Mouse (Mus musculus) right cerebral cortex, postnatal 4 days (tissue): ENCODE results near the gene Dennd5b.
A peak's percentile ranks its signal among the peaks of the same experiment; 100 is the strongest.
"Not testable (repeated sequence)": the region's sequence is repeated elsewhere in the genome, so short reads cannot be mapped to it uniquely, and the experiment has no call there.

Experiments
- DNase-seq: peaks from one replicate; pipeline ENCODE4 v3.0.0-alpha.2; 2022

Dennd5b gene

GRCm38 (mm10) chr6:149005009-149005408, 96.5 kb downstream of the Dennd5b start:
- no peak for DNase-seq

- DNase-seq: no peak
These were observed 107.0 kb downstream of the Dennd5b start for GRCm38 (mm10) chr6:148994327-148994999.

GRCm38 (mm10) chr6:148993117-148994077, 108.1 kb downstream of the Dennd5b start:
- no peak for DNase-seq

- DNase-seq: no peak
These were observed 108.9 kb downstream of the Dennd5b start for GRCm38 (mm10) chr6:148992373-148993116.

DNA sequence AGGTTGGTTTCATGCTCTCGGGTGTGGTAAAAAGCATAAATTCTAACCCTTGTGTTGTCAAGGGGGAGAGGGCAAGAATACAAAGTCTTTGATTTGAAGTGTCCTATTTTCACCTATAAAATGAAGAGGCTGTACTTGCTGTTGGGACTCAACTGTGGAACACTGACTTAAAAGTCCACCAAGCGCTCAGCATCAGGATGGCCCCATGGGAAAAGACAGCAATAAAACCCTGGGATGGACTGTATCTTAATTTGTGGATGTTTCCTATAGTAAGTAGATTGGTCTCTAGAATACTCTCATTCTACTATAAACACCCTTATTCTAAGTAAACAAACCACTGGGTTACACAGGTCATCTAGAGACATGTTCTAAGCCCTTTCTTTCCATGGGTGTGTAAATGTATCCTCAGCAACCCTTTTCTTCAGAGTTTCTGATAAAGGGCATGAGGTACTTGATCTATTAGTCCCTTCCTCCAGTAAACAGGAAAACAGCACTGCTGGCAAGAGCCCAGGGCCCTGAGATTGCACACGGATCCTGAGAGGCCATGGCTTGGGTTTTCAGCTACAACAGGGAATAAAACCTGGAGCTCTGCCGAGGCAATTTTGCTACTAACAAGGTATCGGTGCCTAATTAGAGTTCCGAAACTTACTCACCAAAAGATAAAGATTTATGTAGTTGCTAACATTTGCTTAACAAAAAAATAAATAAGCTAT, 109.7 kb downstream of the Dennd5b start:
- no peak for DNase-seq

DNA sequence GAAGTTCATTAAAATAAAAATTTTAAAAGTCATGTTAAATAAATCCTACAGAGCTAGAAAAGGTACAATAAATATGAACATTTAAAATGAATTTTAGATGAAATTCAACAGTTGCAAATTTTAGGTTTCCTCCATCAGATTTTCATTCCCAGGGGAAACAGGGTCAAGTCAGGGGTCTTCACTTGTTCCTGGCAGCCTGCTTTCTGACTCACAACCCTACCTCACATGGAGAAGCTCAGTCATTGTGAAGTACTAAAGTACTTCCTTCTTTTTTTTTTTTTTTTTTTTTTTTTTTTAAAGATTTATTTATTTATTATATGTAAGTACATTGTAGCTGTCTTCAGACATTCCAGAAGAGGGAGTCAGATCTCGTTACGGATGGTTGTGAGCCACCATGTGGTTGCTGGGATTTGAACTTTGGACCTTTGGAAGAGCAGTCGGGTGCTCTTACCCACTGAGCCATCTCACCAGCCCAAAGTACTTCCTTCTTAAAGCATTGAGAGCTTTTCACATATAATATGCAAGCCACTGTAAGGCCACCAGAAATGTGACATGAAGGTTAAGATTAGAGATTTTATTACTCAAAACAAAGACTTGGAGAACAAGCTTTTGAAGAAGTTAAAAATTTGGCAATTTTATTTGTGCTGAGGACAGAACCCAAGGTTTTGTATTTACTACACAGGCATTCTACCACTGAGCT, 111.5 kb downstream of the Dennd5b start:
- not testable (repeated sequence) for DNase-seq

DNA sequence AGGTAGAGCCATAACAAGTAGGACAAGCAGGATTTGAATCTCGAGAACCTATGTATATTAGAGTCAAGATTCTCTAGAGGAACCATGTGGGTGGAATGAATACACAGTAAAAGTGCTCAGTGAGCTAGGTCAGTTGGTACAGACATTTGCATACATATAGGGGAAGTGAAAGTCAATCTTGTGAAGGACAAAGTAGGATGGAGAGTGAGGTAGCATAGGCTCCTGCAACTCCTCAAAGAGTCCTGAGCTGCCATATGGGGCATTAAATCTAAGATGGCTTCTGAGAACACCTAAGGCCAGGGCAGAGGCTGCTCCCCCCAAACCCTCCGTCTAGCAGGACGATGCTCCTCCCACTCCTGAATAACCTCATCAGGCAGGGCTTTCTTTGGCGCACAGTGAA, 115.5 kb downstream of the Dennd5b start:
- DNase-seq: no peak

- DNase-seq: no peak
These were observed 121.0 kb downstream of the Dennd5b start for GRCm38 (mm10) chr6:148980495-148980894.

DNA sequence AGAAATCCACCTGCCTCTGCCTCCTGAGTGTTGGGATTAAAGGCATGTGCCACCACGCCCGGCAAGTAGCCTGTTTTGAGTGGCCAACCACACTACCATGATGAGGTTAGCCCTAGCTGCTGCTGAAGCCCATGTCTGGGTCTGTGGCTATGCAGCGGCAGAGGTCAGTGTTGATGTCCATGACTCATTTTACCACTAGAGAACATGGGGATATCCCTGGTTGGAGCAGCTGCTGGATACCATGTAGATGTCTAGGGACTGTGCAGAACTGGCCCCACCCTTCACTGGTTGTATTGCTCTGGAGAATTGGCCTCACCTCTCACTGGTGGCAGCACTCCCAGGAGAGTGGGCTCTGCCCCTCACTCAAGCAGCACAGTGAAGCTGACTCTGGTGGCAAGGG, 126.4 kb downstream of the Dennd5b start:
- DNase-seq: no peak

- DNase-seq: no peak
These were observed 128.6 kb downstream of the Dennd5b start for GRCm38 (mm10) chr6:148972891-148973290.

DNA sequence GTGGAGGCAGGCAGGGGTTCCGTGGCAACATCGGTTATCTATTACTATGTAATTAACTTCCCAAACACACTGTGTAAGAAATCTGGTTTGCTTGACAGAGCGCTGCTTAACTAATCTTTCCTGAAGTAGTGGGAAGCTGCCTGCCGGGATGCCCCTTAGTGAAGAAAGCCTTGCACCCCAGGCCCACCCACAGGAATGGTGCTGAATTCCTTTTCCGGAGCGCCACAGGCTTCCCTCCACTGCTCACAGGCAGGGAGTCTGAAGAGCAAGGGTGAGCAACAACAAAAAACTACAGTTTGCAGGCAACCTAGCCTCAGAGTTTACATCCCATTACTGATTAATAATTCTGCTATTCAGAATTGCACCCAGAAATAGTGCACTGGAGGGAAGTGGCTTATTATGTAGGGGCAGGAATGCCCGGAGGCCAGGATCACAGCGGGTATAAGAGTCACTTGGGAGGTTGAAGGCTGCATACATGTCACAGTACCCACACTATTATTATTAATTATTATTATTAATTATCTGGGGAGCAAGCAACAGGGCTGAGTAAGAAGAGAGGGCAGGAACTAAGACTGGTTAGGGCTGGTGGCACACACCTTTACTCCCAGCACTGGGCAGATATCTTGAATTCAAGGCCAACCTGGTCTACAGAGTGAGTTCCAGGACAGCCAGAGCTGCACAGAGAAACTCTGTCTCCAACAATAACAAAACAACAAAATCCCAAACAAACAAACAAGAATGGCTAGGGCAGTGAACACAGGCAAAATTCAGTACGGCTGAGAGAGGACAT, 129.2 kb downstream of the Dennd5b start:
- no peak for DNase-seq

- DNase-seq: no peak
These were observed 130.0 kb downstream of the Dennd5b start for GRCm38 (mm10) chr6:148971385-148971940.

DNA sequence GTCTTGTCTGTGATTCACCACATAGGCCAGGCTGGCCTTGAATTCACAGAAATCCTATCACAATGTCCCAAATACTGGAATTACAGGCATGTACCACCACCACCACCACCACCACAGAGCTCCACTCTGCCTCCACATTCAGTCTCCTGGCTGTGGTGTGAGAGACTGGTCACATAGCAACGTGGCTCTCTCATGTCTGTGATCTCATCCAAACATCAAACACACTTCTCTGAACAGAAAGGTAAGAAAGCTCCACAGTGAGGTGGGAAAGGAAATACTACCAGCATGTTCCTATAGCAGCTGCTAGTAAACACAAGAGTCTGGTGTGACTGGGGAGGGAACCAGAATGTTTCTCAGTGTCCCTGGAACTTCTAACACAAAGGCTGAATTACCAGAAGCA, 140.2 kb downstream of the Dennd5b start:
- no peak for DNase-seq

DNA sequence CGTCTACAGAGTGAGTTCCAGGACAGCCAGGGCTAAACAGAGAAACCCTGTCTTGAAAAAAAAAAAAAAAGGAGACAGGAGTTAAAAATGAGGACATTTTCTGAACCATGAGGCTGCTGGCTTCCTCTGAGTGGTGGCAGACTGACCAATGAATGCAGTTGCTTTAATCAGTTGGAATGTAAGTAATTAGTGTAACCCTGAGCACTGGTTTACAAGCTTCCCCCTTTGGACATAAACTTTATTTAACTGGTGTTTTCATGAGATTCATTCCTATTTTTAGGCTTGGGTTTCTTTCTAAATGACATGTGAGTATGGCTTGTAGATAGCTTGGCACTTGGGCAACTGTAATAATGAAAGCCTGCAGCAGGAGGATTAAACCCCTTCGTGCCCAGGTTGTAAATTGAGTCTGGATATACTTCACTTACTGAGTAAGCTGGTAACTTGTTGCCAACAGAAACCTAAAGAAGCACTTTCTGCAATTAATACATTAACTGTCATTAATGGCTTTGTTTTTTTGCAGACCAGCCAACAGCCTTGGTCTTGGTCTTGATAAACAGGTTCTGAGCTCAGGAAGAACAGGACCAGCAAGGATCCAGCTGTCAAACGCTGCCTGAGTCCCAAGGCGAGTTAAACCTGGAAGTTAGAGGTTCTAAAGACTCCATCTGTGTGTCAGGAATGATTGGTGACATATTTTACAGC, 141.8 kb downstream of the Dennd5b start:
- DNase-seq: no peak

GRCm38 (mm10) chr6:148958712-148959111, 142.8 kb downstream of the Dennd5b start:
- no peak for DNase-seq

DNA sequence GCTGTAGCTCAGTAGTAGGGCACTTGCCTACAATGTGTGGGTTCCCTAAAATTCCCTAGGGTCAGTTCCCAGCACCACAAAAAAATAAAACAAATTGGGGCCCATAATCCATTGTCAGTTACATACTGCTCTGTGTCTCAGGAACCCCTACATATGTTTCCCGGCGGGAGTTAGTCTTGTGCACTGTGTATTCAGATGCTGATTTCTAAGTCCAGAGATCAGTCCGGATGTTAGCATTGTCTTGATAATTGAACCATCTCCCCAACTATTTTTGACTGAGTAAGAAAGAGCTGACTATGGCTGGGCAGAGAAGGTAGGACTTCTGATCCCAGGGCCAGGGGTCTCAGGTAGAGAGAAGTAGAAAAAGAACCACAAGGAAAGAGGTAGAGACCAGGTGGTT, 144.4 kb downstream of the Dennd5b start:
- no peak for DNase-seq

- DNase-seq: no peak
These were observed 145.6 kb downstream of the Dennd5b start for GRCm38 (mm10) chr6:148955641-148956420.

DNA sequence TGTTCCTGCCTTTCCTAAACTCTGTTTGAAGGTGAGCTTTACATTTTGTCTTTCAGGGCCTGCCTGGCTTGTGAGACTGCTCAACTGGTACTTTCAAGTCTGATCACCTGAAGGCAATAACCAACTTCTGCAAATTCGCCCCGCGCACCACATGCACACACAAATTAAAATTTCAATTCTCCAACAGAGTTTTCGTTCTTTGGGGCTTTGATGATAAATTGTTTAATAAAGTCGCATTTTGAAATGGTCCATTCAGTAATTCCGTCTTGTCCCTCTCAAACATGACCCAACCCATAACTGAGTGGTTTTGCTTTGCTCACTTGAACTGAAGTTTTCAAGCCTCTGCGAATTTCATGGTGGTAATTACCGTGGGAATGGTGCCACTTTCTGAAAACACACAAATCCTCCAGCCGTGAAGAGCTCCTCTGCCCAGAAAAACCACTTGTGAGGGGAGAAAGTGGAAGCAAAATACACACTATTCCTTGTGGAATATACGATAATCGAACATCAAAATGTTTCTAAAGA, 154.5 kb downstream of the Dennd5b start:
- DNase-seq: no peak

GRCm38 (mm10) chr6:148946409-148946742, 155.1 kb downstream of the Dennd5b start, which contains the start of gene Sinhcaf:
TSS of gene Sinhcaf (minus strand) at chr6:148946467.
- peak; percentile 95 for DNase-seq
